Mouse (Mus musculus) liver, embryonic 11.5 days (tissue): ENCODE measurements around the gene Fnbp1l. TPM values are rescaled to one million over a fixed set of nuclear protein-coding genes. Genes with fewer than 3 reads are reported as not detected.

ENCODE experiments used
- ATAC-seq: fragments of 200-750 bp; cut with Nextera tagmentation; replicated peaks from 2 replicates; pipeline ENCODE4 v1.8.0; 2017; ENCODE audit warnings: moderate number of reproducible peaks, mild to moderate bottlenecking, moderate TSS enrichment, moderate library complexity; ENCODE audit not compliant: low FRiP score
- DNase-seq: peaks from one replicate; pipeline ENCODE4 v3.0.0-alpha.2; 2017; ENCODE audit warnings: low spot score
- H3K27ac ChIP-seq: fragments of 300-500 bp; sonication (generic); 2 replicates; pipeline ENCODE4 v1.5.1; 2014; ENCODE audit warnings: mild to moderate bottlenecking, low read depth, low read length, control low read depth
- H3K27me3 ChIP-seq: fragments of 300-500 bp; sonication (generic); replicated peaks from 2 replicates; pipeline ENCODE4 v1.6.1; 2014; ENCODE audit warnings: low read length, mixed read lengths; ENCODE audit not compliant: control insufficient read depth, insufficient read depth
- H3K36me3 ChIP-seq: fragments of 300-500 bp; sonication (generic); 2 replicates; pipeline ENCODE4 v1.6.1; 2014; ENCODE audit warnings: mild to moderate bottlenecking, low read length, moderate library complexity, mixed read lengths; ENCODE audit not compliant: control insufficient read depth, insufficient read depth
- H3K4me1 ChIP-seq: fragments of 300-500 bp; sonication (generic); replicated peaks from 2 replicates; pipeline ENCODE4 v1.6.1; 2014; ENCODE audit warnings: low read length, mixed read lengths; ENCODE audit not compliant: control insufficient read depth, insufficient read depth
- H3K4me2 ChIP-seq: fragments of 300-500 bp; sonication (generic); 2 replicates; pipeline ENCODE4 v1.6.1; 2014; ENCODE audit warnings: mild to moderate bottlenecking, control low read depth, moderate library complexity
- H3K4me3 ChIP-seq: fragments of 300-500 bp; sonication (generic); 2 replicates; pipeline ENCODE4 v1.5.1; 2014; ENCODE audit warnings: low read depth, low read length, control low read depth
- H3K9ac ChIP-seq: fragments of 300-500 bp; sonication (generic); 2 replicates; pipeline ENCODE4 v1.6.1; 2014; ENCODE audit warnings: low read depth, low read length, control low read depth
- H3K9me3 ChIP-seq: fragments of 300-500 bp; sonication (generic); 2 replicates; pipeline ENCODE4 v1.6.1; 2016; ENCODE audit warnings: low read length, inconsistent platforms, mixed read lengths; ENCODE audit not compliant: control insufficient read depth
- WGBS: fragments of 180-500 bp; shearing (Covaris S2); extraction: QIAGEN DNeasy Blood & Tissue Kit; methylation state at CpG from one replicate; pipeline ENCODE4 v1.1.7; 2014; 5-methylcytosine and 5-hydroxymethylcytosine counted together
- polyA plus RNA-seq: library from polyadenylated mRNA; unstranded; fragments of >200 nt; fragmentation: Nextera tagmentation; extraction: Ambion mirVana; gene quantifications from 2 replicates; pipeline ENCODE4 v1.2.1, GENCODE M21; 2014

Gene Fnbp1l
- polyA plus RNA-seq, 1 experiment from 2014 or later, result 17.5 TPM

DNA sequence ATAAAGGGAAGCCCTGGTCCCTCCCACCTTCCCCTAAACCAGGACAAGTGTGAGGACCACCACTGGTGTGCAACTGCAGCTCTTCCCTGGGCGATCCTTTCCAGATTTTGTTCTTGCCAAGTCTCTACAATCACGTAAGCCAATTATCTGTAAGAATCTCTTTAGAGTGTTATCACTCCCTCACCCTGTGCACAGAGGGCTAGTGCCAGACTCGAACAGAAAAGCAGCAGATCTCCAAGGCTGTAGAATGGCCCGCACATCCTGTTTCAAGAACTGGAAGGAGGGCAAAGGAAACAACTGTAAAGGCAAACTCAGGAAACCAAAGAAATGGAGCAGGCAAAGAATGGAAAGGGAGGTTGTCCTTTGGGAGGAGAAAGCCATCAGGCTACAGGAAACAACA is 29.2 kb downstream of the Fnbp1l start:
- no peak overlapping the region for H3K27ac ChIP-seq
- DNase-seq (no peak), ATAC-seq (no peak)
- no peaks in the 10 kb centered on the region for H3K36me3 ChIP-seq
- no peaks in the 10 kb centered on the region for H3K9me3 ChIP-seq
- H3K4me2 ChIP-seq, result no peak overlapping the region
- no peak overlapping the region for H3K9ac ChIP-seq
- H3K27me3 ChIP-seq, result no peaks in the 10 kb centered on the region
- H3K4me1 ChIP-seq, result peaks cover 4% of the 10 kb centered on the region; the same call in 1 of the 2 replicates
- H3K4me3 ChIP-seq, result no peak overlapping the region
- 51% methylated on average over 4 of the region's 4 CpGs for WGBS

DNA sequence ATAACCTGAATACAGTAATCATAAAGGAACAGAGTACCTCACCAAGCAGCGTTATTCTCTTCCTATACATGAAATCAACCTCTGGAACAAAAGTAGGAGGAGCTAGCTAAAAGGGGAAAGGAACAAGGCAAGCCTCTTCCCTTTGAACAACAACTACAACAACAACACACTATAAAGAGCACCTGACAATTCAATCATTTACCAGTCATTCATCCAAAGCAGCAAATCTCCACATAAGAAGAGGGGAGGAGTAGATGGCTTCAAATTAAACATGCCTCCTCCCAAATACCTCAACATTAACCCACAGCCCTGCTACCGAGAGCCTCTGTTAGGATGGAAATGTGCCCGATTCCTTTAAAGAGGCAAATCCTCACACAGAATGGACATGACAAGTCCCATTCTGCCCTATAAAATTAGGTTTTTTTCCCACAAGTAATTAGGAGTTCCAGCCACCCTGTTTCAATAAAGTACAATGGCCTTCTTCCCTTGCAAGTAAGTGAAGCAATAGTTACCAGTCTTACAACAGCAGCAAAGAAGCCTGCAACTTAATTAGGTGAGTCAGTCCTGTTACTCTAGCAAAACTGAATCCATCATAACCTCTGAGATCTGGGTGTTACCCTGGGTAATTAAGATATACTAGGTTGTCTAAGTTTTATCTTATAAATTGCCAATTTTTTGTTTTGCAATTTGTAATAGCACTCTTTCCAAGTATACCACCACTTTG is 32.4 kb downstream of the Fnbp1l start:
- Histone ChIP-seq H3K4me2 (no peak overlapping the region), H3K4me1 (peaks cover 4% of the 10 kb centered on the region; the same call in 1 of the 2 replicates), H3K9me3 (no peaks in the 10 kb centered on the region), H3K36me3 (no peaks in the 10 kb centered on the region), H3K9ac (no peak overlapping the region), H3K27me3 (no peaks in the 10 kb centered on the region), H3K4me3 (no peak overlapping the region), H3K27ac (no peak overlapping the region)
- DNase-seq (no peak), ATAC-seq (no peak)
- WGBS, result 84% methylated on average over 3 of the region's 3 CpGs

DNA sequence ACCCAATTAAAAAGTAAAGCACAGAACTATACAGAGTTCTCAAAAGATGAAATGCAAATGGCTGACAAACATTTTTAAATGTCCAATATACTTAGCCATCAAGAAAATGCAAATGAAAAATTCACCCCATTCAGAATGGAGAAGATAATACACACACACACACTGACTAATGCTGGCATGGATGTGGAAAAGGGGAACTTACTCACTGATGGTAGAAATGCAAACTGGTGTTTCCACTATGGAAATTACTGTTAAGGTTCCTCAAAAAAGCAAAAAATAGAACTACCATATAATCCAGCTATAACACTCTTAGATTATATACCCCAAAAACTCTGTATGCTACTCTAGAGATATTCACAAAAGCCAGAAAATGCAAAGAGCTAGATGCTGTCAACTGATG is 42.2 kb downstream of the Fnbp1l start:
- H3K36me3 ChIP-seq, result no peaks in the 10 kb centered on the region
- no peak overlapping the region for H3K9ac ChIP-seq
- no peaks in the 10 kb centered on the region; the same call in 1 of the 2 replicates for H3K4me1 ChIP-seq
- H3K27ac ChIP-seq, result no peak overlapping the region
- no peaks in the 10 kb centered on the region for H3K27me3 ChIP-seq
- no peaks in the 10 kb centered on the region for H3K9me3 ChIP-seq
- H3K4me2 ChIP-seq, result no peak overlapping the region
- ATAC-seq (no peak), DNase-seq (no peak)
- H3K4me3 ChIP-seq, result no peak overlapping the region

DNA sequence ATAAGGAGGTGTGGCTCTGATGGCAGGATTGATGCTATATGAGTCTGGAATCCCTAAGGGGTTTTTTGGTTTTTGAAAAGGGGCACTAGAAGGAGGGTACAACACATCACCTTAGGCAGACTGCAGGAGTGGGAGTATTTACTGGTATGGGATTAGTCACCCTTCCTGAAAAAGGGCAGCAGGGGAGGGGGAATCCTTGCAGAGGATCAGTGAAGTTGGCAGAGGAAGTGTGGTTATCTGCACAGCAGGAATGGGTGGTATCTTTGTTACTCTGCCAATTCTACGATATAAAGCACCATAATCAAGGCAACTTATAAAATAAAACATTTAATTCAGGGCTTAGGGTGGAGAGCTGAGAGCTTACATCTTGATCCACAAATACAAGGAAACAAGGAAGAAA is 44.6 kb downstream of the Fnbp1l start:
- 61% methylated on average over 1 of the region's 1 CpGs for WGBS
- no peaks in the 10 kb centered on the region for H3K27me3 ChIP-seq
- H3K9ac ChIP-seq, result no peak overlapping the region
- DNase-seq, result no peak
- no peak overlapping the region for H3K4me3 ChIP-seq
- H3K4me1 ChIP-seq, result no peaks in the 10 kb centered on the region; the same call in 1 of the 2 replicates
- H3K4me2 ChIP-seq, result no peak overlapping the region
- no peak for ATAC-seq
- H3K9me3 ChIP-seq, result no peaks in the 10 kb centered on the region
- no peaks in the 10 kb centered on the region for H3K36me3 ChIP-seq
- H3K27ac ChIP-seq, result no peak overlapping the region

DNA sequence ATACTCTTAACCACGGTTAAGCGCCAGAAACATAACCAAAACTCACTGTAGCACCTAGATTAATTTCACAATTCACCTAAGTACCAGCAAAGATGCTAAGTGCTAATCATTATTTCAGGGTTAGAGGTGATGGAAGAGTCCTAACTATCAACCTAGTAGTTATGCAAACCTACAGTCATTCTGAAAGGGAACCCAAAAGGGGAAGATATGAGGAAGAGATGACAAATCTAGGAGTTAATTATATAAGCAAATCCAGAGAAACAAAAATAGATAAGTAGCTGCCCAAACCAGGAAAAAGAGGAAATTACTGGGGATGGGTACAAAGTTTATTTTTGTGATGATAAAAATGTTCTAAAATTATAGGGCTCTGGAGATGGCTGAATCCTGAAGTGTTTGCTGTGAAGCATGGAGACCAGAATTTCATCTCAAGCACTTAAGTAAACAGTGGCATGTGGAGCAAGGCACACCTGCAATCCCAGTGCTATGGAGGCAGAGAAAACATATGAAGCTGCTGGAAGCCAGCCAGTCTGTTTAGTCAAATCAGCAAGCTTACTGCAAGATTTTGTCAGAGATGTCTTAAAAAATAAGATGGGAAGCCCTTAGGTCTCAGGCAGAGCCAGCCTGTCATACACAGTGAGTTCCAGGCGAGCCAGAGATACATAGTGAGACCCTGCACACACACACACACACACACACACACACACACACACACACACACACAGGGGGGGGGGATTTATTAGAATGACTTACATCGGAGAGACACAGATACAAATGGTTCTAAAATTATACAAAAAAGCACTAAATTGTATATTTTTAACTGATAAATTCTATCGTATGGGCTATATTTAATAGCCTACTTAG is 45.9 kb downstream of the Fnbp1l start:
- no peak overlapping the region for H3K4me3 ChIP-seq
- no peak for ATAC-seq
- WGBS, result 86% methylated on average over 5 of the region's 5 CpGs

DNA sequence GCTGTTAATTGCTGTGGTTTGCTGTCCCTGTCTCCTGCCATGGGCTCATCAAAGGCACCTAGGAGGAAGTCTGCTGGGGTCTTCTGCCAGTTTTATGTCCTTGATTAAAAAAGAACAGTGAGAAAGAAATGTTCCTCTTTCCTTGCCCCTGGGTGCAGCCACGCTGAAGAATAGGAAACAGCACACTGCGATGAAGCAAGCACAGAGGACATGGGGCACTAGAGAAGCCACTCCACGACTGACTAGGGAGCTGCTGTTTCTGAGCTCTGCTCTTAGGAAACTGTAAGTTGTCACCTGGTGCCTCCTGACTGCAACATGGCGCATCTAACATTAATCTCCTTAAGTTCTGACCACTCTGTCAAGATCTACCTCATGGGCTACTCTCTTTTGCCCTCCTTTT is 53.0 kb downstream of the Fnbp1l start:
- Histone ChIP-seq H3K4me3 (no peak overlapping the region), H3K9ac (no peak overlapping the region), H3K4me1 (no peaks in the 10 kb centered on the region; the same call in 1 of the 2 replicates), H3K4me2 (no peak overlapping the region), H3K9me3 (no peaks in the 10 kb centered on the region), H3K27me3 (no peaks in the 10 kb centered on the region), H3K27ac (no peak overlapping the region), H3K36me3 (no peaks in the 10 kb centered on the region)
- ATAC-seq (no peak), DNase-seq (no peak)
- whole genome bisulfite sequencing, result 45% methylated on average over 4 of the region's 4 CpGs

More for the DNA sequence above, 45.9 kb downstream of the Fnbp1l start:
- Histone ChIP-seq H3K9me3 (no peaks in the 10 kb centered on the region), H3K27me3 (no peaks in the 10 kb centered on the region), H3K9ac (no peak overlapping the region), H3K36me3 (no peaks in the 10 kb centered on the region), H3K4me2 (no peak overlapping the region), H3K4me1 (no peaks in the 10 kb centered on the region; the same call in 1 of the 2 replicates), H3K27ac (no peak overlapping the region)
- DNase-seq, result no peak

DNA sequence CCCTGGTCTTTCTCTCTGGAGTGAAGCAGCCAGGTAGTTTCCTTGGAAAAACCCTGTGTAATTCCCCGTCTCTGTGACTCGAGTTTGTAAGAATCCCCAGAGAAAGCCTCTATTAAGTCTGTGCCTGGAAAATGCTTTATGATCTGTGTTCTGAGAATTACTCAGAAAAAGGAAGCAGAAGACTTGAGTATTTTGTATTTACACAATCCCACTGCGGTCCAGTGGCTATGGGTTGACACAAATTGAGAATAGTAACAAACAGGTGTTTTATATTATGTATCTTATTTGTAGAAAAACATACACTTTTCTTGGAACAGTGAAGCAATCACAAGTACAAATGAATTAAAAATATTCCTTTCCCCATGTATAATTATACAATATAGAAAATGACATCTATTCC is 53.4 kb downstream of the Fnbp1l start:
- no peak for ATAC-seq
- no peak for DNase-seq
- Histone ChIP-seq H3K9me3 (no peaks in the 10 kb centered on the region), H3K36me3 (no peaks in the 10 kb centered on the region), H3K4me3 (no peak overlapping the region), H3K27me3 (no peaks in the 10 kb centered on the region), H3K27ac (no peak overlapping the region), H3K4me2 (no peak overlapping the region), H3K4me1 (no peaks in the 10 kb centered on the region; the same call in 1 of the 2 replicates), H3K9ac (no peak overlapping the region)
- 79% methylated on average over 3 of the region's 3 CpGs for WGBS

DNA sequence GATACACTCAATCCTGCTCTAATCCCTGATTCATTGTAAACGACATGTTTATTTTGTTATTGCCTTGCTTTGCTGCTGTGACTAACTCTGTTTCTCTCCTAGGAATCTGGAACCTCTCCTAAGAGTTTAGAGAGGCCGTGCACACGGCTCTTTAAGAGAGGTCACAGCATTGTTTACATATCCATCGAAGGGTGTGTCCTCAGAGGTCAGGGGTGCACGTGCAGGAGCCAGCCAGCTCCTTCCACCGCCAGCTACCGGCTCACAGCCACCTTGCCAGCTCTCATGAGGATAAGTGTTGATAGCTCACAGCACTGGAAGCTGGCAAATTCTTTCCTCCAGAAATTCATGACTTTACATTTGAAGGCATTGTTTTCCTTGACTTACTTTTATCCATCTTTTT is 54.2 kb downstream of the Fnbp1l start:
- WGBS, result 38% methylated on average over 7 of the region's 7 CpGs
- Histone ChIP-seq H3K4me3 (no peak overlapping the region), H3K4me2 (no peak overlapping the region), H3K9ac (no peak overlapping the region), H3K36me3 (no peaks in the 10 kb centered on the region), H3K4me1 (no peaks in the 10 kb centered on the region; the same call in 1 of the 2 replicates), H3K9me3 (no peaks in the 10 kb centered on the region), H3K27ac (no peak overlapping the region), H3K27me3 (no peaks in the 10 kb centered on the region)
- ATAC-seq, result no peak
- DNase-seq, result no peak
